Mouse (Mus musculus): ENCODE results near the gene Tlr3.
A peak's percentile ranks its signal among the peaks of the same experiment; 100 is the strongest.

Tlr3 gene

DNA sequence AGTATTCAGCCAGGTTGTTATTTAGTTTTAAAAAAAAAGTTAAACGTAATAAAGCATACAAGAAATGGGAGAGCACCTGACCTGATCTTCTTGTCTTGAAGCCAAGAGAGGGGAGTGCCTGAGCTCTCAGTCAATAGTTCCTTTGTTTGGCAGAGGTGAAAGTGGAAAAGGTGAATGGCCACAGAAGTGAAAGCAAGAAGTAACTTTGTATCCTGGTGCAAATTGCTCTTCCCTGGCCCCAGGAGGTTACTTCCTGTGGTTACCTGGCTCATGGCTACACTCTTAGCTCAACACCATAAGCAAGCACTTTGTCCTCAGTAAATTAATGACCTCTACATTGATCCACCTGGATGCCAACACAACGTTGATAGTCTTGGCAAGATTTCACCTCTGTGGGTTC, at the start of gene Tlr3:
Gene Tlr3, minus strand, starts transcription at position 199 of the 400 bp plus-strand sequence.
- DNase-seq, result no peak

DNA sequence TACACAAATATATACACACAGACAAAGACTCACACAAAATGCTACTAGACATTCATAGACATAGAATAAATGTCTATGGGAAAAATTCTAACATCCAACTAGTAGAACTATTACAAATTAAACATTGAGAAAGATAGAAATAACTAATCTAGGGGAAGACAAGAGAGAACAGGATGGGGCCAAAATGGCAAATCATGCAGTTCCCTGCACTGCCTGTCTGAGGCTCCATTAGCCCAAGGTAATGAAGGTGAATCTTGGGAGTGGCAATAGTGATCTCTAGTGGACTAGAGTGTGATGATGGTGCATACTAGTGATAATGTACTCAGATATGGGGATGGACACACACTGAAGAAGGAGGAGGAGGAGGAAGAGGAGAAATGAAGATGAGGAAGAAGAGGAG, 47.0 kb upstream of the Tlr3 start:
- DNase-seq, result no peak

DNA sequence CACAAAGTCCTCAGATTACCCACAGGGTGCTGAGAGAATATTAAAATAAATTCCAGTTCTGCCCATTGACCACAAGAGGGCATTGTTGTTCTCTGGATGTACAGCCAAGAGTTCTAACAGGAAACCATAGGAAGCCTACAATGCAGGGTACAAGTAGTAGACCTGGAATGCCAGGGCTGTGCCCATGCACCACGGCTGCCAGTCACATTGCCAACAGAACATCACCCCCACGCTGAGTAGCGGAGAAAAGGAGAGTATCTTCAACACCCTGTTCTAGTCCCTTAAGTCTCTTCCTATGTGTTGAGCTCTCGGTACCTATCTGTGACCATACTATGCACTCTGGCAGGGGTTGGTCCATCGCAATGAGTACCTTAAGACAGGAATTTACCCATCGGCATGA, 43.5 kb upstream of the Tlr3 start:
- DNase-seq, result peak; percentile 39

DNA sequence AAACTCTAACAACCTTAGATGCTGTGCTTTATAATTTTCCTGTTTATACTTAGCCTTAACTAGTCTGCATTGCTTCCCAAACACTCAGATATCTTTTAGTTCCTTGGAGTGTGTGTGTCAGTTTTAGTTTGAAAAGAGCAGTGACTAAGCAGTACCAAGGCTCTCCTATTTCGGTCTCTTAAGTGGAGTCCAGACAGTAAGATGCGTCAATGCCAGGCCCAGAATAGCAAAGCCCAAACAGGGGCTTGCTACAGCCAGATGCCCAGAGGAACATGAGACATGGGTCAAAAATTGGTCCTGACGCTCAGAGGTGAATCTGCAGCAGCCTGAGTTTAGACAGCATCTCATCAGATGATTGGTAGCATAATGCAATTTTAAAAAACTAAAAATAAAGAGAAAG, 41.2 kb upstream of the Tlr3 start:
- no peak for DNase-seq

DNA sequence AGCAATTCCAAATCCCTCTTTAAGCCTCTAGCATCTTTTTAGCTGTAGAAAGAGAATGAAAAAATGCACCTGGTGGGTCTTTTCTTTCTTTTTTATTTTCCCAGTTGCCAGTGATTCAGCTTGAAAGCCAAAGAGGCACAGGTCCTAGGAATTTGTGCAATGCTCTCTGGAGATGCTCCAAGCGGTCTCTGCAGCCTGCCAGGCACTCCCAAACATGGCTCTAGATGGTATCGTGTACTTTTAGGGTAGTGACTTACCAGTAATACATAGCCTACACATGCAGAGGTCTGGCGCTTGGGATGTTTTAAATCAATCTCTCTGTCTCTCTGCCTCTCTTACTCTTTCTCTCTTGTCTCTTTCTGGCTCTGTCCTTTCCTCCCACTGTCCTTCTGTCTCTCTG, 38.0 kb upstream of the Tlr3 start:
- no peak for DNase-seq

DNA sequence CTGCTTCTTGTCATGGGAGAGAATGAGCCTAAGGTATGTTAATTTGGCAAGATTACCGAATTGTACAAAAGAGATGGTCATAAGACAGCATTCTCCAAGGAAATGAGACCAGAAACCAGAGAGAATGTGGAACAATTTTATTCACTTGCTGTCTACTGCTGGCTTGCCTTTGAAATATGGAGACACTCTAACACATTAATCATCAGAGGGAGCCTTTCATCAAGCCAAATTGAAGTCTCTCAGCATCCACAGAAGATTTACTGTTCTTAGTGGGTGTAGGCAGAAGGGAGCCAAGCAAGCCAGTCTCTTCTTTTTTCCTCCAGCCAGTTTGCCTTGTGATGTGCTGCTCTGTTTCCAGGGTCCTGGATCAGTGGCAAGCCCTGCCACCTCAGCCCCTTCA, 37.4 kb upstream of the Tlr3 start:
- no peak for DNase-seq

DNA sequence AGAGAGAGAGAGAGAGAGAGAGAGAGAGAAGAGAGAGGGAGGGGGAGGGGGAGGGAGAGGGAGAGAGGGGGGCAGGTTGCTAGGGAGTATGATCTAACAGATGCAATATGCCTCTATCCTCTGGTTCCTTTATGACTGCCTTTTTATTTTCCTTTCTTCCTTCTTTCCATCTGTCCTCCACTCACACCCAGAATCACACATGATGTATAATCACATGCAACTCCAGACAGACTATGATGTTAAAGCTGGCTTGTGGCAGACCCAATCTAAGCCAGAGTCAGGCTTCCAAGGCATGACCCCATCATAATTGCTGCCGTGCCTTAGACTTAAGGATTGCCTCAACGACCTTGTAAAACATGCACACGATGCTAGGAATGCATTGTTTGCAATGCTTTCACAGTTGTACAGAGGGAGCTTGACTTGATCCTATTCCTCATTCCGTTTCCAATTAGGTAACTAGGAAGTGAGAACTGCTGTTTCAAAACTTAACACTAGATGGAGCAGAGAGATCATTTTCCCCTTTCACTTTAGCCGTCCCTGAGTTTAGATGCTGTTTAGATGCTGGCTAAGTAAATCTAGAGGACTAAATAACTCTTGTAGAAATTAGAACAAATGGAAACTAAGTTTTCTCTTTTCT, 28.1 kb upstream of the Tlr3 start:
- no peak for DNase-seq

DNA sequence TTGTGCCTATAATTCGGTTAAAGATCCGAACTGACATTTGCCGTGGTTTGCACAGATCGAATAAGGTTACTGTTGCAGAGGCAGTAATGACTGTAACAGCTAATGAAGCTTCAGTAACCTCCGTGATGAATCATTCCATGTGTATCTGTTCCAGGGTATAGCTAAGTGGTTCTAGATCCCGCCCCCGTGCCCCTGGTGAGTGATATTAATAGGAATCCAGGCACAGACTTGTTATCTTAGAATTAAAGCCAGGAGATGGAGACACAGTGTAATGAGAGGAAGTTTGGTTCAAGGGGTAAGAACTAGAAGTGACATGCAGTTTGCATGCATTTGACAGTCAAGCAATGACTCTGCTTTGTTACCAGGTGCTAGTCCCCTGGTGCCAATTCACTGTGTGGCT, 9.3 kb upstream of the Tlr3 start:
- DNase-seq, result no peak

DNA sequence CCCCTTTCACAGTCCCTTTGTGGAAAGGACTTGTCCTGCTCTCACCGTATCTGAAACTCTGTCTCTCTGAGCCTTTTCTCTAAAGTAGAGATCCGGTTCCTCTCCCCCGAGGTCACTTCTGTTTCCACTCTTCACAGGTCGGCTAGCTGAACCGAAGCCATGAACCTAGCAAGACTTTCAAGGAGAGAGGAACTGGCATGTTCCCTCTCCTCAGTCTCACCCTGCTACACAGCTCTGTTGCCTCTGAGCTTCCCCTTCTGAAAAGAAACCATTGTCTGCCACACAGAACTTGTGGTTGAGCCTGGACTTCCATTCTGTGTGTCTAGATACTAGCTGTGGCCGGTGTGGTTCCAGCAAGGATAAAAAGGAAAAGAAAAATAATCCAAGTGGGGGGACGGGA, 4.1 kb upstream of the Tlr3 start:
- DNase-seq, result no peak

DNA sequence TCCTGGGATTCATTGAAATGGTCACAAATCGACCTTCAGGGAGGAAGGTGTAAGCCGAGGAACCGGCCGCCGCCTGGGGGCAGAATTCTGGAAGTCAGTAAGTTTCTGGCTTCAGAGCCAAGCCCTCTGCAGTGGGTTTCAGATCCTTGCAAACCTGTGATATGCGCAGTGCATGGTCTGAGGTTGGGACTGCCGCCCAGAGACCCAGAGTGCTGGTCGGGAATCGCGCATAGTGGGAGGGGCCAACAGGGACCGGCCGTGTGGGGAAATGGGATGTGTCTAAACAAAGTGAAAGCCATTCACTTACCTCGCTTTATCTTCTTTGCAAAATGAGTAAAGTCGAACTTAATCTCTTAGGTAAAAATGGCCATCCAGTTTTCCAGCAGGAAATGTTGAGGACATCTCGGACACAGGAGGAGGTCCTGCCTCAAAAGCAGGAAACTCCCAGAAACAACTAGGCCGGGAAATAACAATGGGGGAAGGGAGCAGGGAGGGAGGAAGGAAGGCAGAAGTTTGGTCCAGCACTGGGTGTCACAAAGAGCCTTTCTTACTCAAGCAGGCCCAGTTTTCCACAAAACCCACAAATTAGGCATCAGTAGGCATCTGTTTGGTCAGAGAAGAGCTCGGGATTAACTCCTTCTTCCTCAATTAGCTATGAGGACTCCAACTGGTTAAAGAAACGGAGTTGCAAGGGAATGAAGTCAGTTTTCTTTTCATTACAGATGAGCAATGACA, 567 bp downstream of the Tlr3 start:
- peak; percentile 64 for DNase-seq

DNA sequence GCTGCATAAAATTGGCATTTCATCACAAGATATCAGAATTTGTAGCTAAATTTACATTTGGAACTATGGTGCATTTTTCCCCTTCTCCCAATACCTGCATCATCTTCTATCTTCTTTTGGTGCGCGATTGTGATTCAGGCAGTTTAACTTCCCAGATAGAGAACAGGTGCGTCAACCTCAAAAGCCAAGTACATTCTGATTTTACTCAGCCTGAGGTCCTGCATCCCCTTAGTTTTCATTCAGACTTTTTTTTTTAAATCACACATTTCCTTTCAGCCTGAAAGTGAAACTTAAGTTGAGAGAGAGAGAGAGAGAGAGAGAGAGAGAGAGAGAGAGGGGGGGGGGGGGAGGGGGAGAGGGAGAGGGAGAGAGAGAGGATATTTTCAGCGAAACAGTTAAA, 1.2 kb downstream of the Tlr3 start:
- DNase-seq, result no peak

DNA sequence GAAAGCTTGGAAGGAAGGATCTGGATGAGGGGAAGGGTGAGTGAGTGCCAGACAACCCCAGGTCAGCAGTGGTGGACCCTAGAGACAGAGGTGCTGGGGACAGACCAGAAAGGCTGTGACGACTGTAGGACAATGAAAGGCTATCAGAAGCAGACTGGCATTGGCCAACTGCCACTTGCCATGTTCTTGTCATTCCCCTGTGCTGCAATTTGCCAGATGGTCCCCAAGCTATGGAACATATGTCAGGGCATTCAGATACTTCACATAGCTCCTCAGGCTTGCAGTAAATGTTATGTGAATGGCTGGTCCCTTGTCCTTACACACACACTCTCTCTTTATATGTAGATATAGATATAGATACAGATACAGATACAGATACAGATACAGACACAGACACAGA, 27.6 kb downstream of the Tlr3 start:
- no peak for DNase-seq

DNA sequence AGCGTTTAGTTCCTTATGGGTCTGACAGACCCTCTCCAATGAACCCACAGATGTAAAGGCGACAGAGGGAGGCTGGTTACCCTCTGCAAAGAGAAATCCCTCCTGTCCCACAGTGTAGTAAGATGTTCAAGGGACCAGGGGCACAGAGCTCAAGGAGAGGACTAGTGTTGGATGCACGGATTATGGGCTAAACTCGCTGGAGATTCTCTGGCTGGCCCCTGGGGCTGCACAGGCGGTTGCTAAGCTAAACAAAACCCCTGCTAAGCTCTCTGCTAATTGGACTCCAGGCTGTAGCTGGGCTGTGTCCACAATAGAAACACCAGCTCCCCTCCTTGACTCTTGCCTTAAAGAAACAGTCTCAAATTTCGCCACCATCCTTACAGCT, 28.9 kb downstream of the Tlr3 start, which contains the start of gene Fam149a:
Gene Fam149a, minus strand, starts transcription at position 329 of the 385 bp plus-strand sequence.
- no peak for DNase-seq

DNA sequence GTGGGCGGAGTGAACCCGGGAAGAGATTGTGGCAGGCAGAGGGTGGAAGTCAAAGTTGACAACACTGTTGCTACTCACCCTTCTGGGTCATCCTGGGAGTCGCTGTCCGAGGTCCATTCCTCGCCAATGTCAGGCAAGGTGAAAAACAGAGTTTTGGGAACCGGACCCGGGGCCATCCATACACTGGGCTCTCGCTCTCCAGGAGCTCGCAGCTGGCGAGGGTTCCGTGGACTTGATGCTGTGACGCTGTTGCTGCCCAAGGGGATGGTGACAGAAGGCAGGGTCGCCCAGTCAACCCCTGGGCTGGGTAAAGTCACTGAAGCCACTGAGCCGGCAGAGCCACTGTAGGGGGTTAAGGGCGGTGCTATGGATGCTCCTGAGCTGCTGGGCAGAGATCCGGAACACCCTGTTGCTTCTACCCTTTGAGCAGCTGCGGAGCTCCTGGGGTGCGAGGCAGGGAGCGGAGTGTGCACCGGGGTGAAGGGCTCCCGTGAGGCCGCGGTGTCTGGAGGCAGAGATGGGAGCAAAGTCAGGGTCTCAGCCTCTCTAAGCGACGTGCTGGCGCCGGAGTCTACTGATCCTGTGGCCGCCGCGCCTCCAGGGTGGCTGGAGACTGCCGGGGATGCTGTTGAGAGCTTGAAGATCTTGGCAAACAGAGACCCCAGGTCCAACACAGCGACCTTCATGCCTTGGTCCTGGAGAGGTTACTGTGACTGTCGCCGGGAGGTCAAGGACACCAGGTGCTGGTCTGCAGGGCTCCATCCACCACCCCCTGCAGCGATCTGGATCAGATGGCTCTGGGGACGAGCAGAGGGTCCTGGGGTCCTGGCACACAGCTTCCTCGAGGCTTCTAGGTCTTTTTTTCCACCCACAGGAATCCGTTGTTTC, 29.6 kb downstream of the Tlr3 start:
- no peak for DNase-seq

DNA sequence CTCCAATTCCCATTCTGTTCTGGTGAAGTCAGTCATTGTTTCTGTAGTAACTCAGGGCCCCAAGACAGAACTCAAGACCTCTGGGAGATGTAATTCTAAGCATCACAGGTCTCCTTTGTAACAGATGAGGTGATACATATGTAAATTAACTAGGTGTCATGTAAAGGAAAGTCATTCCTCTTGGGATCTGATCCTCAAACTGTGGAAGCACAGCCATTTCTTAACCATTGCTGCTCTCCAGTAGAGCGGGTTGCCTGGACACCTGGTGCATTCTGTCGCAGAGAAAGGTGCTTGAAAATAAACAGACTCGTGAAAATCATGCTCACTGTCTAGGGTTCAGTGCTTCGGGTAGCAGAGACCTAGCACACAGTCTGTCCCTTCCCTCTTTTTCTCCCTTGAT, 30.3 kb downstream of the Tlr3 start:
- DNase-seq, result no peak

DNA sequence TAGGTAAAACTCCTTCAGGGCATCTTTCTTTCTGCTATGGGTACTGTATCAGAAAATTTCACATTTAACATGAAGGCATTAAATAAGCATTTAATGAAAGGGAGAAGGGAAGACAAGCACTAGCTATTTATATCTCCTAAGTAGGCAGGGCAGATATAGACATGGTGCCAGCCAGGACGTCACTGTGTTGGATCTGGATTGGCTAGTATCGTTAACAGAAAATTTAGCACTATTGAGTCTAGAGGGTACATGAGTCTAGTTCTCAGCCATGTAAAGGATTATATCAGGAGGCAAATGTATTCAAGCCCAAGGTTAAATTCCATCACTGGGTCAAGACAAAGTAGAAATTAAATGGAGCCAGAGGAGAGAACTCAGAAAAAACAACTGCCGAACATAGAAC, 36.8 kb downstream of the Tlr3 start:
- no peak for DNase-seq

DNA sequence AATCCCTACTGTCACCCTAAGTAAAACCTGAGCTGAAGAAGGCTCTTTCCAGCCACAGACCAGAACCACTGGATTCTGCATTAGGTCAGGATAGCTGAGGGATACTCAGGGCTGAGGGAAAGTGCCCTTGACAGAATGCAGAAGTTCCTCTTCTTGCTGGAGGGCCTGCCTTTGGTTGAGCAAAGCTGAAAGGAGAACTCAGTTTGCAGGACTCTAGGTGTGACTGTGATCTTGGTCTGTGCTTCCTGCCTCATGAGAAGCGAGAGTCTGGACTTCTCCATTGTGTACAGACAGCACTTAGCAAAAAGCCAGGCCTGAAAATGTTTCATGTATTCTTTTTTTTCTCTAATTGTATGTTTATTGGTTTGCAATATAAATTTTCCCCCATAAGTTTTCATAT, 43.7 kb downstream of the Tlr3 start:
- no peak for DNase-seq

DNA sequence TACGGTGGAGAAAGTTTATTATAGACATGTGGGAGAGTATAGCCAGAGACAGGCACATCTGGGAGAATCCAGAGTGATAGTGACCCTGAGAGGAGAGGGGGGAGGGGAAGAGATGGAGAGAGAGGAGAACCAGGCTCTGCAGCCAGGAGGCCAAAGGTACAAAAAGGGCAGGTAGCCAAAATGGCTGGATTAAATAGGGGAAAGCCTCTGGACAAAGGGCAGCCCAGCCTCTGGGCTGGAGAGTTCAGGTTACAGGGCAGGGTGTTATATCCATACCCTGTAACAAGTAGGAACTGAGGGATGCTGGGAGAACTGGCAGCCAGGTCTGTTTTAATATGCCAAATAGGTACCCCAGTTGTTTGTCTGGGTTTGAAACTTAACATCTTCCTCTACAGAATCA, 47.7 kb downstream of the Tlr3 start:
- DNase-seq, result no peak

DNA sequence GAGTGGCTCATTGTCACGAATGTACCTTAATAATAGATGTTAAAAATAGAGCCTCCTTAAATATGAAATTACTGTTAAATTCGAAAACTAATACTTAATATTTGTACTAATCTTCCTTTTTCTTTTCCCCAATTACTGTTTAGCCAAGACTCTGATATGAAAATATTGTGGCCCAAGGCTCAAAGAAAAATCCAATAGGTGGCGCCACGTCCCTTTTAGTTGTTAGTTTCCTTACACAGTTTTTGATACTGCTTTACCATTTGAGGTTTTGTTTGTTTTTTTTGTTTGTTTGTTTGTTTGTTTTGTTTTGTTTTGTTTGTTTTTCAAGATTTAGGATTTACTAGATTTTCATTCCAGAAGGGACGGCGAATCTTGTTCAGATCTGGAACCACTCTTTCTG, 48.6 kb downstream of the Tlr3 start:
- DNase-seq, result peak; percentile 30

DNA sequence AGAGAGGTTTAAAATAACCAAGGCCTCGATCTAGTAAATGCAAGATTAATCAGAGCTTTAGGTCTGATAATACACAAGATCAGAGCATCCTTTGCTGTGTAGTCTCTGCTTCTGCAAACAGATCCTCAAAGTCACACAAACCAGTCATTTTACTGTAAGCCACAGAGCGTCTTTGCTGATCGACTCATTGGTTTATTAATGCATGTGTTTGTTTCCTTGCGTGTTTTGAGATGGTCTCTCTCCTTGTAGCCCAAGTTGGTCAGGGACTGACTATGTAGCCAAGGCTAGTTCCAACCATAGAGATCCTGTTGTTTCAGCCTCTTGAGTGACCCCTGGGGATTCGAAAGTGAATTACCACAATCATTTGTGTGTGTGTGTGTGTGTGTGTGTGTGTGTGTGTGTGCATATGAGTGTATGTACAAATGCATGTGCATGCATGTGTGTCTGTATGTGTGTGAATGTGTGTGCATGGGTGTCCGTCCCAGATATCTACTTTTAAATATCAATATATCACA, 51.7 kb downstream of the Tlr3 start:
- no peak for DNase-seq

DNA sequence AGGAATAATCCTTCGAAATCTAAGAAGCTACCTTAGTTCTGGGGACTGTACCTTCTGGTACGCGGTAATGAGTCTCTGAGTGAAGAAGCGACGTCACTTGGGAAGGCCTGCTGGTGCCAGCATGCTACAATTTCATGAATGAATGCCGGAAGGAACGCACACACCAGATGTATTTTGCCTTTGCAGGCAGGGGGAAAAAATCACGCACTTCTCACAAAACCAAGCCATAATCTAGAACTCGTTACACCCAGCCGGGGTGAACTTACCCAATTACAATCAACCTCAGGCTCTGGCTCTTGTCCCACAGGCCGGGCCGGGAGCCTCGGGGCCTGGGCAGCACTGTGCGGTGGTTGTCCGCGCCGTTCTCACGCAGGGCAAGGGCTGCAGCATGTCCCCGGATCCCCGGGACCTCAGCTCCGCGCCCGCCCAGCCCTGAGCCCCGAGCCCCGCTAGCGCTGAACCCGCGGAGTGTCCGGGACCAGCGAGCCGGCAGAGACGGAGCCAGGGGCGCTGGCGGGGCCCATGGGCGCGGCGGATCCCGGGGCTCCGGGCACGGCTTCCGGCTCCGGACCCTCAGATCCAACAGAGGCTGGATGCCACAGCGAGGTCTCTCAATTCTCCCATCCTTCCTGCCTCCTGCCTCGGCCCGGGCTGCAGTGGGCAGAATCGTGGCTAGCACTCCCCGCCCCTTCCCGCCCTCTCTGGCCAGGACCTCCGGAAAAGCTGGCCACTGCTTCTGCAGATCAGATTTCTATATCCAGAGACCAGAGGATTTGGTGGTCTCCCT, 52.6 kb downstream of the Tlr3 start:
- peak; percentile 39 for DNase-seq

DNA sequence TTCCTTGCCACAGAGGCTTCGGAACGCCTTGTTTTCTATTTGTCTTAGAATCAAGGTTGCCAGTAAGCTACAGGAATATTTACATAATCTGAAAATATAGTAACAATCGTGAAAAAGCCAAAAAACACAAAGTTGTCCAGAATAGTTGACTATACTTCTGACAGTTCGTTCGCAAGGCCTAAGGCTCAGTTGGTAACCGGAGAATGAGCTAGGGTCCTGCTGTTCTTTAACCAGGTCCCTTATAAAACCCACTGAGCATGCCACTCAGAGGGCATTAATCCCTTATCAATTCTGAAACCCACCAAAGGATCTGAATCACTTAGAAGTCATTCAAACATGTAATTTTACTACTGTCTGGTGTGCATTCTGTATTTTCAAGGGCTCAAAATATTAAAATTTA, 55.1 kb downstream of the Tlr3 start:
- no peak for DNase-seq
